Comparison of ENCODE assay signal across 19 mouse cellular contexts in the genomic region with DNA sequence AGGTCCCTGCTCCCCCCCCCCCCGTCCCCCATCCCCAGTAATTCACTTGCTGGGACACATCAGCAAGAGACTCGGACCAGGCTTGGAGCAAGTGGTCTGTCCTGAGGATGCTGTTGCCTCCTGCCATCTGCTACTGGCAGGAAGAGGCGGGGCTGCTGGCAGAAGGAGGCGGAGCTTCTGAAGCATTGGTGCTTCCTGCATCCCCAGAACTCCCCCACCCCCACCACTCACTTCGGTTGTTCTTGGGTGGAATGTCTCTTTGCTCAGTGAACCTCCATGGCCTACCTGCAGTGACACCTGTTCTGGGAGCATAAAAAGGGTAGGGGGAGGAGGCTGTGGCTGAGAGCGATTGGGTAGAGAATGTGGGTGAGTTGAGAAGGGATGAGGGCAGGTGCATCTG. TPM values are rescaled to one million over a fixed set of nuclear protein-coding genes. Genes with fewer than 3 reads are reported as not detected.
DNase-seq lines count a peak whose midpoint lies in the region; ATAC-seq and TF ChIP-seq lines count a peak whose summit lies in the region.
"Had no signal": no experiment of that assay in that cellular context is flagged by ENCODE, and none has a peak within 500 bp of the region (broad histone marks: within the 10 kb centered on the region; RNA-seq: fewer than 3 reads in every experiment).

No protein-coding gene starts in this region.

- no peak for TF ChIP-seq CTCF in E14TG2a.4 (conservative IDR thresholded peaks at IDR 0.05; ENCODE audit: low read length)

- H3K4me2 ChIP-seq in forebrain, embryonic 12.5 days, result no peak overlapping the region
- no peak overlapping the region for H3K4me2 ChIP-seq in forebrain, embryonic 13.5 days
- no peak overlapping the region for H3K4me2 ChIP-seq in midbrain, embryonic 12.5 days (replicated peaks)
- H3K4me2 ChIP-seq in midbrain, embryonic 16.5 days (ENCODE audit: low read length), result no peak overlapping the region
- H3K4me2 ChIP-seq: embryonic facial prominence, embryonic 15.5 days; heart, embryonic 15.5 days; hindbrain, embryonic 14.5 days; lung, embryonic 15.5 days had no signal

- no peak for DNase-seq in frontal cortex, postnatal 14 days (ENCODE audit: low spot score in 2 of 2)
- no peak for DNase-seq in urinary bladder, postnatal 10 days (ENCODE audit: low spot score)
- DNase-seq: adrenal gland, postnatal 10 days; gastrocnemius, adult 2 months; heart, adult 11 months; kidney, adult 8-10 months; right cerebral cortex, postnatal 25 days had no signal

- H3K27me3 ChIP-seq in forebrain, embryonic 12.5 days, result no peaks in the 10 kb centered on the region
- no peaks in the 10 kb centered on the region for H3K27me3 ChIP-seq in forebrain, embryonic 13.5 days
- no peaks in the 10 kb centered on the region; the same call in 1 of the 2 replicates for H3K27me3 ChIP-seq in midbrain, embryonic 12.5 days
- H3K27me3 ChIP-seq in midbrain, embryonic 16.5 days (ENCODE audit: control insufficient read depth, insufficient read depth, low read depth, low read length), result no peaks in the 10 kb centered on the region
- H3K27me3 ChIP-seq in E14TG2a.4 (ENCODE audit: insufficient read depth, low read length), result peaks cover 29% of the 10 kb centered on the region
- H3K27me3 ChIP-seq: embryonic facial prominence, embryonic 15.5 days; heart, embryonic 15.5 days; lung, embryonic 15.5 days had no signal

- peaks cover 25% of the 10 kb centered on the region for H3K4me1 ChIP-seq in forebrain, embryonic 12.5 days
- H3K4me1 ChIP-seq in forebrain, embryonic 13.5 days, result peaks cover 22% of the 10 kb centered on the region
- H3K4me1 ChIP-seq in midbrain, embryonic 12.5 days, result peaks cover 23% of the 10 kb centered on the region
- peaks cover 14% of the 10 kb centered on the region for H3K4me1 ChIP-seq in midbrain, embryonic 16.5 days (ENCODE audit: control insufficient read depth, insufficient read depth, low read length)
- peaks cover 48% of the 10 kb centered on the region for H3K4me1 ChIP-seq in E14TG2a.4 (replicated peaks; ENCODE audit: low read depth, low read length)
- H3K4me1 ChIP-seq: heart, embryonic 15.5 days; lung, embryonic 15.5 days had no signal

- no peaks in the 10 kb centered on the region for H3K36me3 ChIP-seq in forebrain, embryonic 12.5 days (replicated peaks)
- 0 out of 2 replicates have a peak, but pooled peaks cover 3% of the 10 kb centered on the region for H3K36me3 ChIP-seq in forebrain, embryonic 13.5 days (ENCODE audit: poor library complexity, severe bottlenecking)
- no peaks in the 10 kb centered on the region for H3K36me3 ChIP-seq in midbrain, embryonic 12.5 days
- no peaks in the 10 kb centered on the region for H3K36me3 ChIP-seq in midbrain, embryonic 16.5 days (ENCODE audit: control insufficient read depth, insufficient read depth, low read length)
- no peaks in the 10 kb centered on the region for H3K36me3 ChIP-seq in E14TG2a.4 (ENCODE audit: insufficient read depth, low read length)
- H3K36me3 ChIP-seq: embryonic facial prominence, embryonic 15.5 days; heart, embryonic 15.5 days; lung, embryonic 15.5 days had no signal

- no peaks in the 10 kb centered on the region for H3K9me3 ChIP-seq in forebrain, embryonic 12.5 days
- H3K9me3 ChIP-seq in forebrain, embryonic 13.5 days (replicated peaks), result no peaks in the 10 kb centered on the region
- H3K9me3 ChIP-seq in midbrain, embryonic 12.5 days, result no peaks in the 10 kb centered on the region
- no peaks in the 10 kb centered on the region for H3K9me3 ChIP-seq in midbrain, embryonic 16.5 days (replicated peaks; ENCODE audit: control insufficient read depth, low read length, poor library complexity, severe bottlenecking)
- no peaks in the 10 kb centered on the region for H3K9me3 ChIP-seq in E14TG2a.4 (ENCODE audit: low read length)
- H3K9me3 ChIP-seq: embryonic facial prominence, embryonic 15.5 days; heart, embryonic 15.5 days; lung, embryonic 15.5 days had no signal

- 0 out of 2 replicates have a peak, but pooled peaks have one; percentile 39 for ATAC-seq in forebrain, embryonic 12.5 days (ENCODE audit: low FRiP score)
- ATAC-seq in forebrain, embryonic 13.5 days, result no peak
- ATAC-seq in midbrain, embryonic 12.5 days (ENCODE audit: low FRiP score, low read depth), result peak; percentile 48; the same call in 1 of the 2 replicates
- no peak for ATAC-seq in midbrain, embryonic 16.5 days
- peak; percentile 40 for ATAC-seq in activated CD4-positive, CD25-positive, alpha-beta regulatory T cell, adult 4 months
- ATAC-seq: forebrain, embryonic 14.5 days had no signal

- no peak overlapping the region for H3K27ac ChIP-seq in forebrain, embryonic 12.5 days
- no peak overlapping the region for H3K27ac ChIP-seq in forebrain, embryonic 13.5 days
- no peak overlapping the region for H3K27ac ChIP-seq in midbrain, embryonic 12.5 days (replicated peaks)
- H3K27ac ChIP-seq in midbrain, embryonic 16.5 days (ENCODE audit: low read length), result no peak overlapping the region
- H3K27ac ChIP-seq: embryonic facial prominence, embryonic 15.5 days; gastrocnemius, adult 2 months; heart, embryonic 15.5 days; hindbrain, embryonic 14.5 days; lung, embryonic 15.5 days had no signal

- WGBS in forebrain, embryonic 12.5 days, result 72% methylated on average over 6 of the region's 6 CpGs
- 77% methylated on average over 6 of the region's 6 CpGs for WGBS in forebrain, embryonic 13.5 days
- 61% methylated on average over 6 of the region's 6 CpGs for WGBS in midbrain, embryonic 12.5 days
- WGBS in midbrain, embryonic 16.5 days, result 71% methylated on average over 6 of the region's 6 CpGs

- no peak overlapping the region for H3K4me3 ChIP-seq in forebrain, embryonic 12.5 days (replicated peaks)
- no peak overlapping the region for H3K4me3 ChIP-seq in forebrain, embryonic 13.5 days
- no peak overlapping the region for H3K4me3 ChIP-seq in midbrain, embryonic 12.5 days
- no peak overlapping the region for H3K4me3 ChIP-seq in midbrain, embryonic 16.5 days (ENCODE audit: low read depth, low read length)
- peak overlapping the region; percentile 58 for H3K4me3 ChIP-seq in E14TG2a.4 (replicated peaks; ENCODE audit: low read length)
- H3K4me3 ChIP-seq: embryonic facial prominence, embryonic 15.5 days; gastrocnemius, adult 2 months; heart, embryonic 15.5 days; lung, embryonic 15.5 days had no signal

- H3K9ac ChIP-seq in forebrain, embryonic 12.5 days, result no peak overlapping the region
- H3K9ac ChIP-seq in forebrain, embryonic 13.5 days, result no peak overlapping the region
- H3K9ac ChIP-seq in midbrain, embryonic 12.5 days (replicated peaks), result no peak overlapping the region
- H3K9ac ChIP-seq in midbrain, embryonic 16.5 days (ENCODE audit: low read depth, low read length), result no peak overlapping the region
- H3K9ac ChIP-seq: embryonic facial prominence, embryonic 15.5 days; heart, embryonic 15.5 days; hindbrain, embryonic 14.5 days; lung, embryonic 15.5 days had no signal

RNA-seq across cellular contexts. Expression of a gene that starts 27.5 kb away (rescaled TPM):
- polyA plus RNA-seq in forebrain, embryonic 12.5 days (2016; fragmentation: Nextera tagmentation; extraction: Ambion mirVana), result 24.3 and 25.1 TPM in 2 replicates
- polyA plus RNA-seq in forebrain, embryonic 13.5 days (2015; fragmentation: Nextera tagmentation; extraction: Ambion mirVana), result 14.6 and 17.7 TPM in 2 replicates
- 24.5 and 26.4 TPM in 2 replicates for polyA plus RNA-seq in midbrain, embryonic 12.5 days (2016; fragmentation: Nextera tagmentation; extraction: Ambion mirVana)
- 47.1 and 49.1 TPM in 2 replicates for polyA plus RNA-seq in midbrain, embryonic 16.5 days (2015; fragmentation: Nextera tagmentation; extraction: Ambion mirVana)
- polyA plus RNA-seq in activated CD4-positive, CD25-positive, alpha-beta regulatory T cell, adult 4 months (2017; shearing (Covaris generic)), result under 1 TPM in 1 of 2 experiments, not detected in 1; 0.09 TPM
- polyA plus RNA-seq: liver, adult 2 months had no signal

RNA-seq across cellular contexts. Expression of a gene that starts 59.8 kb away (rescaled TPM):
- polyA plus RNA-seq in forebrain, embryonic 12.5 days (2016; fragmentation: Nextera tagmentation; extraction: Ambion mirVana), result 46.6 and 49.3 TPM in 2 replicates
- 38.5 and 43.7 TPM in 2 replicates for polyA plus RNA-seq in forebrain, embryonic 13.5 days (2015; fragmentation: Nextera tagmentation; extraction: Ambion mirVana)
- polyA plus RNA-seq in midbrain, embryonic 12.5 days (2016; fragmentation: Nextera tagmentation; extraction: Ambion mirVana), result 46.3 and 53.3 TPM in 2 replicates
- 21.8 and 31.3 TPM in 2 replicates for polyA plus RNA-seq in midbrain, embryonic 16.5 days (2015; fragmentation: Nextera tagmentation; extraction: Ambion mirVana)
- 10 to 100 TPM in 1 of 2 experiments, 1 to 10 TPM in 1; 5.6 to 27.5 TPM for polyA plus RNA-seq in activated CD4-positive, CD25-positive, alpha-beta regulatory T cell, adult 4 months (2017; shearing (Covaris generic))

Comparison
In these comparisons a context has a peak if more than half of its experiments do, and no peak if none do; other contexts are left out.
1. ATAC-seq: peak in forebrain, embryonic 12.5 days (single experiment), midbrain, embryonic 12.5 days (single experiment) and activated CD4-positive, CD25-positive, alpha-beta regulatory T cell, adult 4 months (single experiment); none in forebrain, embryonic 13.5 days (single experiment) and midbrain, embryonic 16.5 days (single experiment).
2. RNA of a gene that starts 27.5 kb away (polyA plus RNA-seq): 47.1 to 49.1 TPM in midbrain, embryonic 16.5 days, 24.5 to 26.4 TPM in midbrain, embryonic 12.5 days, 24.3 to 25.1 TPM in forebrain, embryonic 12.5 days and 14.6 to 17.7 TPM in forebrain, embryonic 13.5 days; 0.09 TPM in activated CD4-positive, CD25-positive, alpha-beta regulatory T cell, adult 4 months; every median in the first group is over 10 times any median in the second.